Mouse (Mus musculus): ENCODE results near the gene Tarbp1. TPM values are rescaled to one million over a fixed set of nuclear protein-coding genes. Genes with fewer than 3 reads are reported as not detected.
A peak's percentile ranks its signal among the peaks of the same experiment; 100 is the strongest.
"Not testable (repeated sequence)": the region's sequence is repeated elsewhere in the genome, so short reads cannot be mapped to it uniquely, and the experiment has no call there.

Tarbp1 gene
- polyA plus RNA-seq, 1 experiment = 0.34 TPM

- peak within 1 kb of the TSS; percentile 100 for H3K4me3 ChIP-seq (replicated peaks)
- TF ChIP-seq GATA1 (IDR thresholded peaks at IDR 0.05; ENCODE audit: borderline replicate concordance, low read length) (no peak), FLI1 (IDR thresholded peaks at IDR 0.05; ENCODE audit: low read length) (peak; percentile 75)
- H3K9me3 ChIP-seq = no peaks in the 10 kb centered on the region
- peaks cover 38% of the 10 kb centered on the region for H3K36me3 ChIP-seq (replicated peaks; ENCODE audit: low read length)
- peaks cover 38% of the 10 kb centered on the region for H3K4me1 ChIP-seq
- H3K27me3 ChIP-seq (replicated peaks) = no peaks in the 10 kb centered on the region
Measured at GRCm38 (mm10) chr8:126422174-126422919, 52.5 kb downstream of the Tarbp1 start, which contains the start of gene Coa6. Gene Coa6, plus strand, starts transcription at chr8:126422515.

GRCm38 (mm10) chr8:126420834-126421233 lies 54.0 kb downstream of the Tarbp1 start:
- TF ChIP-seq GATA1 (IDR thresholded peaks at IDR 0.05; ENCODE audit: borderline replicate concordance, low read length) = no peak
- TF ChIP-seq FLI1 (IDR thresholded peaks at IDR 0.05; ENCODE audit: low read length) = no peak
- peaks cover 23% of the 10 kb centered on the region for H3K36me3 ChIP-seq (replicated peaks; ENCODE audit: low read length)
- peaks cover 38% of the 10 kb centered on the region for H3K4me1 ChIP-seq
- peak overlapping the region; percentile 53 for H3K4me3 ChIP-seq (replicated peaks)
- H3K9me3 ChIP-seq = no peaks in the 10 kb centered on the region
- H3K27me3 ChIP-seq (replicated peaks) = no peaks in the 10 kb centered on the region

GRCm38 (mm10) chr8:126405030-126405429 lies 69.8 kb downstream of the Tarbp1 start:
- no peaks in the 10 kb centered on the region for H3K9me3 ChIP-seq

GRCm38 (mm10) chr8:126404550-126404949 lies 70.3 kb downstream of the Tarbp1 start:
- H3K36me3 ChIP-seq (replicated peaks; ENCODE audit: low read length); H3K4me1 ChIP-seq; H3K4me3 ChIP-seq (replicated peaks); H3K27me3 ChIP-seq (replicated peaks); H3K9me3 ChIP-seq: not testable (repeated sequence)

More at GRCm38 (mm10) chr8:126405030-126405429, 69.8 kb downstream of the Tarbp1 start:
- Histone ChIP-seq H3K4me1 (no peaks in the 10 kb centered on the region), H3K4me3 (replicated peaks) (no peak overlapping the region), H3K27me3 (replicated peaks) (no peaks in the 10 kb centered on the region), H3K36me3 (replicated peaks; ENCODE audit: low read length) (no peaks in the 10 kb centered on the region)
- TF ChIP-seq FLI1 (IDR thresholded peaks at IDR 0.05; ENCODE audit: low read length) (no peak), GATA1 (IDR thresholded peaks at IDR 0.05; ENCODE audit: borderline replicate concordance, low read length) (no peak)

GRCm38 (mm10) chr8:126398349-126398748 lies 76.5 kb downstream of the Tarbp1 start:
- no peak overlapping the region for H3K4me3 ChIP-seq (replicated peaks)
- TF ChIP-seq GATA1 (IDR thresholded peaks at IDR 0.05; ENCODE audit: borderline replicate concordance, low read length) (no peak), FLI1 (IDR thresholded peaks at IDR 0.05; ENCODE audit: low read length) (no peak)
- H3K9me3 ChIP-seq = no peaks in the 10 kb centered on the region
- H3K4me1 ChIP-seq = no peaks in the 10 kb centered on the region
- H3K36me3 ChIP-seq (replicated peaks; ENCODE audit: low read length) = no peaks in the 10 kb centered on the region
- peaks cover 2% of the 10 kb centered on the region for H3K27me3 ChIP-seq (replicated peaks)

GRCm38 (mm10) chr8:126395917-126396316 lies 78.9 kb downstream of the Tarbp1 start:
- TF ChIP-seq GATA1 (IDR thresholded peaks at IDR 0.05; ENCODE audit: borderline replicate concordance, low read length) (no peak), FLI1 (IDR thresholded peaks at IDR 0.05; ENCODE audit: low read length) (no peak)
- H3K9me3 ChIP-seq = no peaks in the 10 kb centered on the region
- H3K36me3 ChIP-seq (replicated peaks; ENCODE audit: low read length) = no peaks in the 10 kb centered on the region
- peaks cover 4% of the 10 kb centered on the region for H3K27me3 ChIP-seq (replicated peaks)
- H3K4me1 ChIP-seq = no peaks in the 10 kb centered on the region
- H3K4me3 ChIP-seq (replicated peaks) = peak overlapping the region; percentile 3

- TF ChIP-seq FLI1 (IDR thresholded peaks at IDR 0.05; ENCODE audit: low read length) = no peak
- no peak for TF ChIP-seq GATA1 (IDR thresholded peaks at IDR 0.05; ENCODE audit: borderline replicate concordance, low read length)
- peaks cover 4% of the 10 kb centered on the region for H3K27me3 ChIP-seq (replicated peaks)
- H3K36me3 ChIP-seq (replicated peaks; ENCODE audit: low read length) = no peaks in the 10 kb centered on the region
- H3K9me3 ChIP-seq = no peaks in the 10 kb centered on the region
- no peak overlapping the region for H3K4me3 ChIP-seq (replicated peaks)
- no peaks in the 10 kb centered on the region for H3K4me1 ChIP-seq
Measured at GRCm38 (mm10) chr8:126395386-126395785, 79.5 kb downstream of the Tarbp1 start.

- Histone ChIP-seq H3K4me3 (replicated peaks) (no peak overlapping the region), H3K4me1 (no peaks in the 10 kb centered on the region), H3K27me3 (replicated peaks) (peaks cover 4% of the 10 kb centered on the region), H3K36me3 (replicated peaks; ENCODE audit: low read length) (no peaks in the 10 kb centered on the region), H3K9me3 (no peaks in the 10 kb centered on the region)
- TF ChIP-seq GATA1 (IDR thresholded peaks at IDR 0.05; ENCODE audit: borderline replicate concordance, low read length) = no peak
- no peak for TF ChIP-seq FLI1 (IDR thresholded peaks at IDR 0.05; ENCODE audit: low read length)
Measured at GRCm38 (mm10) chr8:126391541-126391940, 83.3 kb downstream of the Tarbp1 start.

GRCm38 (mm10) chr8:126387566-126387965 lies 87.3 kb downstream of the Tarbp1 start:
- no peaks in the 10 kb centered on the region for H3K36me3 ChIP-seq (replicated peaks; ENCODE audit: low read length)
- H3K4me3 ChIP-seq (replicated peaks) = no peak overlapping the region
- no peaks in the 10 kb centered on the region for H3K9me3 ChIP-seq
- peaks cover 4% of the 10 kb centered on the region for H3K27me3 ChIP-seq (replicated peaks)
- H3K4me1 ChIP-seq = no peaks in the 10 kb centered on the region
- no peak for TF ChIP-seq GATA1 (IDR thresholded peaks at IDR 0.05; ENCODE audit: borderline replicate concordance, low read length)
- TF ChIP-seq FLI1 (IDR thresholded peaks at IDR 0.05; ENCODE audit: low read length) = no peak

GRCm38 (mm10) chr8:126382749-126383148 lies 92.1 kb downstream of the Tarbp1 start:
- Histone ChIP-seq H3K4me3 (replicated peaks) (no peak overlapping the region), H3K27me3 (replicated peaks) (peaks cover 12% of the 10 kb centered on the region), H3K36me3 (replicated peaks; ENCODE audit: low read length) (no peaks in the 10 kb centered on the region), H3K4me1 (no peaks in the 10 kb centered on the region), H3K9me3 (no peaks in the 10 kb centered on the region)
- no peak for TF ChIP-seq FLI1 (IDR thresholded peaks at IDR 0.05; ENCODE audit: low read length)
- no peak for TF ChIP-seq GATA1 (IDR thresholded peaks at IDR 0.05; ENCODE audit: borderline replicate concordance, low read length)
